Mouse (Mus musculus) neural tube, embryonic 14.5 days (tissue): ENCODE data around the gene Insyn1. TPM values are rescaled to one million over a fixed set of nuclear protein-coding genes. Genes with fewer than 3 reads are reported as not detected.

Experiments
- ATAC-seq: fragments of 200-750 bp; cut with Nextera tagmentation; 2 replicates; pipeline ENCODE4 v1.8.0; 2017; ENCODE audit warnings: low read depth, mild to moderate bottlenecking, moderate TSS enrichment, moderate library complexity
- H3K27ac ChIP-seq: fragments of 300-500 bp; sonication (generic); 2 replicates; pipeline ENCODE4 v1.5.1; 2014; ENCODE audit warnings: low read depth, mild to moderate bottlenecking, control low read depth, low read length, moderate library complexity, mixed read lengths
- H3K27me3 ChIP-seq: fragments of 300-500 bp; sonication (generic); 2 replicates; pipeline ENCODE4 v1.6.1; 2014; ENCODE audit warnings: low read length; ENCODE audit not compliant: control insufficient read depth, insufficient read depth
- H3K36me3 ChIP-seq: fragments of 300-500 bp; sonication (generic); 2 replicates; pipeline ENCODE4 v1.6.1; 2014; ENCODE audit warnings: low read length, mixed read lengths; ENCODE audit not compliant: control insufficient read depth, insufficient read depth
- H3K4me1 ChIP-seq: fragments of 300-500 bp; sonication (generic); 2 replicates; pipeline ENCODE4 v1.6.1; 2014; ENCODE audit warnings: low read length; ENCODE audit not compliant: control insufficient read depth, insufficient read depth
- H3K4me2 ChIP-seq: fragments of 300-500 bp; sonication (generic); 2 replicates; pipeline ENCODE4 v1.6.1; 2014; ENCODE audit warnings: mild to moderate bottlenecking, low read depth, low read length, control low read depth
- H3K4me3 ChIP-seq: fragments of 300-500 bp; sonication (generic); 2 replicates; pipeline ENCODE4 v1.5.1; 2014; ENCODE audit warnings: low read depth, low read length, control low read depth, mixed read lengths
- H3K9ac ChIP-seq: fragments of 300-500 bp; sonication (generic); replicated peaks from 2 replicates; pipeline ENCODE4 v1.6.1; 2014; ENCODE audit warnings: low read depth, mild to moderate bottlenecking, control low read depth, low read length, mixed read lengths
- H3K9me3 ChIP-seq: fragments of 300-500 bp; sonication (generic); 2 replicates; pipeline ENCODE4 v1.6.1; 2016; ENCODE audit warnings: low read length; ENCODE audit not compliant: control insufficient read depth
- WGBS: fragments of 180-500 bp; shearing (Covaris S2); extraction: QIAGEN DNeasy Blood & Tissue Kit; methylation state at CpG from one replicate; pipeline ENCODE4 v1.1.7; 2014; 5-methylcytosine and 5-hydroxymethylcytosine counted together
- polyA plus RNA-seq: library from polyadenylated mRNA; unstranded; fragments of >200 nt; fragmentation: Nextera tagmentation; extraction: Ambion mirVana; gene quantifications from 2 replicates; pipeline ENCODE4 v1.2.1, GENCODE M21; 2014

Gene Insyn1
- 11.2 and 12.8 TPM in 2 replicates for polyA plus RNA-seq

DNA sequence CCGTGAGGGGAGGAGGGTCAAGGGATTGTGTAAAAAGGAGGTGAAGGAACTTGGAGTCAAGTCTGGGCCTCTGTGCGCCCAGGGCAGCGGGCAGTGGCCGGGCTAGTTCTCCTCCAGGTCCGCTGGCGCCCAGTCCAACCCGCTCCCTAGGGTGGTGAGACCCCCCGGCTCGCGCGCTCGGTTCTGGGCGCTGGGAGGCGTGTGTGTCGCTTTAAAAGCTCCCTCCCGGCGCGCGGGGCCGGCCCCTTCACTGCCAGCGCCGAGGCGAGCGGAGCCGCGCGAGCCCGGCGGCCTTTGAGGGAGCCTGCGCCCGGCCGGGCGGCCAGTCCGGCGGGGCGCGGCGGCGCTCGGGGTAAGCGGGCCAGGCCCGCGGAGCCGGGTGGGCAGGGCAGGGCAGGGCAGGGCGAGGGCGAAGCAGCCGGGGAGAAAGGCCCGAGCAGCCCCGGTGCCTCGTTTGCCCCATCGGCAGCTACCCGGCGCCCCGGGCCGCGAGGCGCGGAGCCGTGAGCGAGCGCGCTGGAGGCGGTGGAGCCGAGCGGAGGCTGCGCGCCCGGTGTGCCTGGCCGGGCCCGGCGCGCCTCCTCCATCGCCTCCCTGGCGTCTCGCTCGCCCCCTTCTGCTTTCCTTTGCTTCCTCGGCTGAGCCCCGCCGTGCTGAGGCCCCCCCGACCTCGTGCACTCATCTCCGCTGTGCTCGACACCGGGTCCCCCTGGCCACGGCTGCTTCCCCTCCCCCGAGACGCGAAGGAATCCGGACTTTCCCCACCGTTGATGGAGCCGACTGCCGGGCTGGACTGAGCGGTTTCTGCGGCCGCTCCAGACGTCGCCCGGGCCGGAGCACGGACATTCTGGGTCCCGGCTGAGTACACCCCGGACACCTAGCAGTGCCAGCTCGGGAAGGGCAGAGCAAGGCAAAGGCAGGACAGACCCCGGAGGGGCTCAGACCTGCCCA, at the start of gene Insyn1:
TSS of gene Insyn1 (plus strand) at position 753 of the 951 bp plus-strand sequence.
- Histone ChIP-seq H3K36me3 (no peaks in the 10 kb centered on the region), H3K4me2 (peak within 1 kb of the TSS; percentile 95), H3K9ac (peak within 1 kb of the TSS; percentile 87), H3K27me3 (0 out of 2 replicates have a peak, but pooled peaks cover 2% of the 10 kb centered on the region), H3K4me1 (peaks cover 16% of the 10 kb centered on the region), H3K4me3 (peak within 1 kb of the TSS; percentile 81), H3K27ac (peak within 1 kb of the TSS; percentile 88), H3K9me3 (no peaks in the 10 kb centered on the region)
- WGBS, result under 1% methylated on average over 59 of the region's 104 CpGs
- ATAC-seq, result peak; percentile 78

DNA sequence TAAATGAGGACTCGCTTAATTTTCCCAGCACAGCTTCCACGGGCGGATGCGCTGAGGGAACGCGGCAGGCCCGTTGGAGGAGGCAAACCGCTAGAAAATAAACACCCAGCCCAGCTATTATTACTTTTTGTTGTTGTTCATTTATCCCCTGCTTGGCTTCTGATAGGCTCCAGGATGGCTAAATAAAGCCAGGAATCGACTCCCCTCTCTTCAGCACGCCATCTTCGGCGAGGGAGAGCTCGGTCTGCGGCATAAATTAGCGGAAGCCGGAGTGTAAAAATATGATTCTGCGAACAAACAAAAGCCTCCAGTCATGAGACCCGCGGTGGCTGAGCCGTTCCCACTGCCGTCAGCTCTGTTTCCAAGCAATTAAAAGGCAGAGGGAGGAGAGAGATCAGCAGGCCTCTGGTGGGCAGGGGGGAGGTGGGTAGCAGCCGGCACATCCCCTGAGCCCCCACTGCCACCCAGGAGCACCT, 49.4 kb upstream of the Insyn1 start:
- Histone ChIP-seq H3K4me1 (peaks cover 13% of the 10 kb centered on the region; the same call in 1 of the 2 replicates), H3K9ac (no peak overlapping the region)
- no peak for ATAC-seq

DNA sequence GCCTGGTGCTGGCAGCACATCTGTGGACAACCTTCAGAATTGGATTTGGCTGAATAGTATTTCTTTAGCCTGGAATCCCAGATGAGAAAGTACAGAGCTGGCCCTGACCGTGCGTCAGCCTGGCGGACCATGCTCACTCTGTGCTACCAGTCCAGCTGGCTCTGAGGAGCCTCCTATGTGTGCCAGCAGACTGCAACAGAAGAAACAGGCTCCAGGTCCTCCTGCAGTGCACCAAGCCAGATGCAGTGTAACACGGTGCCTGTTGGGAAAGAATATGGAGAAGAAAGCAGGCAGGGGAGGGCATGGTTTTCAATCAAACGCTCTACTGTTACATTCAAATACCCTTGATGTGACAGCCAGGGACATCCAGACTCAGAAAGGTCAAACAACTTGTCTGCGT, 48.3 kb upstream of the Insyn1 start:
- no peak overlapping the region for H3K9ac ChIP-seq
- no peaks in the 10 kb centered on the region for H3K27me3 ChIP-seq
- H3K4me1 ChIP-seq, result peaks cover 13% of the 10 kb centered on the region; the same call in 1 of the 2 replicates
- ATAC-seq, result no peak
- no peak overlapping the region for H3K4me3 ChIP-seq
- 60% methylated on average over 6 of the region's 6 CpGs for WGBS
- H3K4me2 ChIP-seq, result no peak overlapping the region
- H3K36me3 ChIP-seq, result no peaks in the 10 kb centered on the region
- H3K9me3 ChIP-seq, result no peaks in the 10 kb centered on the region
- no peak overlapping the region for H3K27ac ChIP-seq

More for the DNA sequence above, 49.4 kb upstream of the Insyn1 start:
- Histone ChIP-seq H3K4me3 (no peak overlapping the region), H3K36me3 (no peaks in the 10 kb centered on the region), H3K9me3 (no peaks in the 10 kb centered on the region), H3K4me2 (no peak overlapping the region), H3K27ac (peak overlapping the region; percentile 64), H3K27me3 (no peaks in the 10 kb centered on the region)
- 35% methylated on average over 22 of the region's 22 CpGs for WGBS

DNA sequence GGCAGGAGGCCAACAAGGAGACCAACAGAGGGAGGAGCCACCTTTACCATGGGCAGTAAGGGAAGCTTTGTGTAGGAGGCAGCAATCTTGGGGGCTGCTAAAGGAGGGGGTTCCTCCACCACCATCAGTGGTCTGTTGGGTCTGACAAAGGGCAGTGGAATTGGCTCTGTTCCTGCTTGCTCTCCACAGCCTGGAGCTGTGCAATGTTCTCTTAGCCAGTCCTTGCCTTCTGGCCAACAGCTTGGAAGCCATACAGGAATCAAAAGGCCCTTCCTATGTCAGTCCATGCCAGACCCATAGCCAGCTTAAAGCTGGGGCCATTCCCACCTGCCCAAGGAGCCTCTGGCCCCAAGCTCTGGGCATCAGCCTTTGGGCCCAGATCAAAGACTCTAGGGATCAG, 47.8 kb upstream of the Insyn1 start:
- ATAC-seq, result no peak
- Histone ChIP-seq H3K27ac (no peak overlapping the region), H3K4me2 (no peak overlapping the region), H3K9me3 (no peaks in the 10 kb centered on the region), H3K4me3 (no peak overlapping the region), H3K36me3 (no peaks in the 10 kb centered on the region), H3K4me1 (peaks cover 13% of the 10 kb centered on the region; the same call in 1 of the 2 replicates), H3K9ac (no peak overlapping the region), H3K27me3 (no peaks in the 10 kb centered on the region)

DNA sequence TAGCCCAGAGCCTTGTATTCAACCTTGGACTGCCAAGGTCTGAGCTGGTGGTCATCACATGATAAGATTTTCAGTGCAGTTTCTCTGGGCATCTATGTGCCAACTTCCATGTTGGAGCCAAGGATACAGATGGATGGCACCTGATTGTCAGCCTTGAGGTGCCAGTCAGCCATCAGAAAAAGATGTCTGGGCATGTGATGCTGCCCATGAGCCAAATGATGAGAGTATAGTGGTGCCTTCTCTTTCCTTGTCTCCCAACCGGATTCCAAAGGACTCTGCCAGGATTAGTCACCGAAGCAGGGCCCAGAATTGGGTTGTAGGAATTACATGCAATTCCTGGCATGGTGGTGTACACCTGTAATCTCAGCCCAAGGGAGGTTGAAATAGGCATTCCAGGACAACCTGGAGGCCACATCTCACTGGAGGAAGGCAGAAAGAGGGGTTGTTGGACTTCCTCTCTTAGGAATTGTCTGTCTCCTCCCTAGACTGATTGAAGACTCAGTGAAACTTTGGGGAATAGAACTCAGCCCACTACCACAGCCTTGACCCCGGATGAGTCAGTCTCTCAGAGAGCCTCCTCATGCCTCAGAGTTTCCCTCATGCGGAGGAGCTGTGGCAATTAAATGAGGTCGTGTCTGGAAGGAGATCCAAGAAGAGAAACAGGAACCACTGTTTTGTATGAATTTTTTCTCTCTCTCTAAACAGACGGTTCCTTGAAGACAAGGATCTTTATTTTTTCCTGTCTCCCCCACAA, 46.9 kb upstream of the Insyn1 start:
- ATAC-seq, result no peak
- H3K27me3 ChIP-seq, result no peaks in the 10 kb centered on the region
- H3K9me3 ChIP-seq, result no peaks in the 10 kb centered on the region
- peaks cover 13% of the 10 kb centered on the region; the same call in 1 of the 2 replicates for H3K4me1 ChIP-seq
- WGBS, result 79% methylated on average over 6 of the region's 6 CpGs
- no peak overlapping the region for H3K4me3 ChIP-seq
- no peak overlapping the region for H3K4me2 ChIP-seq
- H3K9ac ChIP-seq, result no peak overlapping the region
- no peak overlapping the region for H3K27ac ChIP-seq
- H3K36me3 ChIP-seq, result no peaks in the 10 kb centered on the region

DNA sequence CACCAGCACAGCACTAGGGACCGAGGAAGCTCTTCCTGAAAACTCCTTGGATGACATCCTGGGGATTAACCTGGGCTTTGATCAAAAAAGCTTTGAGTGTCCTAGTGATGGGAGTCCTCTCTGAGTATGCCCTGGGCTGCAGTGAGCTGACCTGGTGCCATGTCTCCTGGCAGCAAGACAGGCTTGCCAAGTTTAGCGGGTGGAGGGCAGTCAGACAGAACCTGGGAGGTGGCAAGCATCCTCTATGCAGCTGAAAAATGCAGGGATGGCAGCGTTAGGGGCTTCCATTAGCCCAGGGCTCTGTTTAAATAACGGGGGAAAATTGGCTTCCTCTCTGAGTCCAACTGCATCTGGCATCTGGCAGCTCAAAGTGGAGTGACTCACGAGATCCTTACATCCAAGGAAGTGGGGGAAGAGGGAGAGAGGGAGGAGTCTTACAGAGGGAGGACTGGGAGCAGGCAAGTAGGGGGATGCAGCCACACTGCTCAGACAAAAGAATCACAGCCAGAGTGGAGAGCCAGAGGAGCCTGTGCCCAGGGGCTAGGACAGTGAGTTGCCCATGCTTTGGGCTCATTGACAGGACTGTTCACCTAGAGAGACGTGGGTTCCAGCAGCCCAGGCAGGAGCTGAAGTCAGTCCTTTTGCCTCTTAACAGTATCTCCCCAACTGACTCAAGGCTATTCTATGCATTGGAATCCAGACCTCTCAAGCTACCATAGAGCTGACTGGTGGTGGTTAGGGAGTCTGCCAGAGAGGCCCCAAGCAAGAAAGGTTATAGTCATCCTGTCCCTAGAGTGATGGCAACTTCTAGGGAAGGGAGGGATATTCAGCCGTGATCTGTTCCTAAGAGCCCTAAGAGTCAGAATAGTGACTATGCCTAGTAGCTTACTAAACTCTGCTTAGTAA, 46.0 kb upstream of the Insyn1 start:
- ATAC-seq, result no peak
- Histone ChIP-seq H3K4me1 (peaks cover 13% of the 10 kb centered on the region; the same call in 1 of the 2 replicates), H3K9me3 (no peaks in the 10 kb centered on the region), H3K27me3 (no peaks in the 10 kb centered on the region), H3K4me2 (no peak overlapping the region), H3K4me3 (no peak overlapping the region), H3K9ac (no peak overlapping the region), H3K27ac (no peak overlapping the region), H3K36me3 (no peaks in the 10 kb centered on the region)
- 48% methylated on average over 7 of the region's 7 CpGs for WGBS

DNA sequence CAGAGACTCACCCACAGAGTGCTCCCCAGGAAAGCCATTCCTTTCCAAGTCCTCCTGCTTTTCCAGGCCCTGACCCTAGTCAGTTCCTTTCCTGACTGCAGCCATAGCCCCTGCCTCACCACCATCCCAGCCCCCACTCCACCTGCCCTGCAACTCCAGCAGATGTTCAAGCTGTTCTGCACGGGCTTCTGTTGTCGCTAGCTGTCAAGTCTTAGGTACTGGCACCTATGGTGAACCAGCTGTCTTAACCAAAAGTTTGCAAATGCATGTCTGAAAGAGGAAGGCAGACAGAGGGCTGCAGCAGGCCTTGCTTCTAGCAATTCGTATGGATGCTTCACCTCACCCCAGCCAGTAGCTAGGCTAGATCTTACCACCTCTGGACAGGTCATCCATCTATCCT, 45.3 kb upstream of the Insyn1 start:
- 70% methylated on average over 3 of the region's 3 CpGs for WGBS

DNA sequence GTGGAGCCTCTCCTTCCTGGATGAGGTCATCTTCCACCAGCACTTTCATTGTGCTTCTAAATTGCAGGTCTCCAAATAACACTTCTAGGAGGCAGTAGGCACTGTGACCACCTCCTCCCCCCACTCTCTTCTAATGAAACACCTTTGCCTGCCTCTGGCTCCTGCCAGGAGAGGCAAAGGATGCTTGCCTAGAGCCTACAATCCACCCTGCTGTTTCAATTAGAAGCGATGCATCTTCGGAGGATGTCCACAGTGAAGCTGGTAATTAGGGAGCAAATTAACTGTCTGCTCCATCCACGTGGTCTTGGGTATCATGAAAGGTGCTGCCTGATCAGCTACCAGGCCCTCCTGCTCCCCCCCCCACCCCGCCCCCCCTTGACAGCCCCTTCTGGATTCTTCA, 41.6 kb upstream of the Insyn1 start:
- Histone ChIP-seq H3K9ac (no peak overlapping the region), H3K4me2 (no peak overlapping the region), H3K27me3 (no peaks in the 10 kb centered on the region), H3K9me3 (no peaks in the 10 kb centered on the region), H3K36me3 (no peaks in the 10 kb centered on the region), H3K4me3 (no peak overlapping the region), H3K4me1 (0 out of 2 replicates have a peak, but pooled peaks cover 5% of the 10 kb centered on the region), H3K27ac (no peak overlapping the region)
- 30% methylated on average over 4 of the region's 4 CpGs for WGBS
- ATAC-seq, result 0 out of 2 replicates have a peak, but pooled peaks have one; percentile 38

More for the DNA sequence above, 45.3 kb upstream of the Insyn1 start:
- Histone ChIP-seq H3K36me3 (no peaks in the 10 kb centered on the region), H3K9ac (no peak overlapping the region), H3K4me1 (peaks cover 13% of the 10 kb centered on the region; the same call in 1 of the 2 replicates), H3K4me3 (no peak overlapping the region), H3K27ac (no peak overlapping the region), H3K9me3 (no peaks in the 10 kb centered on the region), H3K4me2 (no peak overlapping the region), H3K27me3 (no peaks in the 10 kb centered on the region)
- no peak for ATAC-seq
